Mouse (Mus musculus) neural tube, embryonic 13.5 days (tissue): ENCODE measurements around the gene Tmem252. TPM values are rescaled to one million over a fixed set of nuclear protein-coding genes. Genes with fewer than 3 reads are reported as not detected.

Source experiments
- ATAC-seq: fragments of 200-750 bp; cut with Nextera tagmentation; 2 replicates; pipeline ENCODE4 v1.8.0; 2017; ENCODE audit warnings: low read depth, mild to moderate bottlenecking, moderate TSS enrichment, moderate library complexity
- H3K27ac ChIP-seq: fragments of 300-500 bp; sonication (generic); replicated peaks from 2 replicates; pipeline ENCODE4 v1.5.1; 2015; ENCODE audit warnings: moderate library complexity, mild to moderate bottlenecking, inconsistent platforms
- H3K27me3 ChIP-seq: fragments of 300-500 bp; sonication (generic); 2 replicates; pipeline ENCODE4 v1.6.1; 2015; ENCODE audit warnings: mild to moderate bottlenecking, inconsistent platforms
- H3K36me3 ChIP-seq: fragments of 300-500 bp; sonication (generic); 2 replicates; pipeline ENCODE4 v1.6.1; 2015; ENCODE audit warnings: mild to moderate bottlenecking, inconsistent platforms
- H3K4me1 ChIP-seq: fragments of 300-500 bp; sonication (generic); replicated peaks from 2 replicates; pipeline ENCODE4 v1.6.1; 2015; ENCODE audit warnings: inconsistent platforms
- H3K4me2 ChIP-seq: fragments of 300-500 bp; sonication (generic); 2 replicates; pipeline ENCODE4 v1.6.1; 2015; ENCODE audit warnings: inconsistent platforms, mild to moderate bottlenecking, moderate library complexity
- H3K4me3 ChIP-seq: fragments of 300-500 bp; sonication (generic); 2 replicates; pipeline ENCODE4 v1.5.1; 2015; ENCODE audit warnings: mild to moderate bottlenecking, inconsistent platforms
- H3K9ac ChIP-seq: fragments of 300-500 bp; sonication (generic); 2 replicates; pipeline ENCODE4 v1.6.1; 2015; ENCODE audit warnings: moderate library complexity, mild to moderate bottlenecking, inconsistent platforms
- H3K9me3 ChIP-seq: fragments of 300-500 bp; sonication (generic); 2 replicates; pipeline ENCODE4 v1.6.1; 2016; ENCODE audit warnings: inconsistent platforms
- whole genome bisulfite sequencing: fragments of 180-500 bp; shearing (Covaris S2); methylation state at CpG from one replicate; pipeline ENCODE4 v1.1.7; 2015; 5-methylcytosine and 5-hydroxymethylcytosine counted together
- polyA plus RNA-seq: library from polyadenylated mRNA; unstranded; fragments of >200 nt; fragmentation: Nextera tagmentation; extraction: Ambion mirVana; gene quantifications from 2 replicates; pipeline ENCODE4 v1.2.1, GENCODE M21; 2015

The Tmem252 gene
- 1.5 and 2.2 TPM in 2 replicates for polyA plus RNA-seq

DNA sequence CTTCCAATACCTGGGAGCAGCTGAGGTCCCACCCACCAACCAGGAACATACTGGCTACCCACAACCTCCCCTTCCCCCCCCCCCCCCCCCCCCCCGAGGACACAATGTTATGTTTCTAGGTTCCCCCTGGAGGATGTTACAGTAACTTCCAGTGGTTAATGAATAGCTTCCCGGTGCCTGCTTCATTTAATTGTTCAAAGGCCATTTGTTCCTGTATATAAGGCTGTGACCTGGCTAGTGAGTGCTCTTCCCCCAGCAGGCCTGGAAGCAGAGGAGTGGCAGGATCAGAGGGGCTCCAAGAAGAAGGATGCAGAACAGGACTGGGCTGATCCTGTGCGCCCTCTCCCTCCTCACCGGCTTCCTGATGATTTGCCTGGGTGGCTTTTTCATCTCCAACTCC lies at the start of gene Tmem252:
Gene Tmem252, plus strand, starts transcription at position 247 of the 400 bp plus-strand sequence.
- no peak for ATAC-seq
- H3K9me3 ChIP-seq = no peaks in the 10 kb centered on the region
- H3K27ac ChIP-seq = peak within 1 kb of the TSS; percentile 49
- no peak within 1 kb of the TSS for H3K4me3 ChIP-seq
- no peaks in the 10 kb centered on the region for H3K27me3 ChIP-seq
- no peaks in the 10 kb centered on the region for H3K36me3 ChIP-seq
- no peak within 1 kb of the TSS for H3K9ac ChIP-seq
- H3K4me2 ChIP-seq = 0 out of 2 replicates have a peak within 1 kb of the TSS, but pooled peaks have one; percentile 7
- WGBS = 45% methylated on average over 4 of the region's 4 CpGs
- no peaks in the 10 kb centered on the region for H3K4me1 ChIP-seq

DNA sequence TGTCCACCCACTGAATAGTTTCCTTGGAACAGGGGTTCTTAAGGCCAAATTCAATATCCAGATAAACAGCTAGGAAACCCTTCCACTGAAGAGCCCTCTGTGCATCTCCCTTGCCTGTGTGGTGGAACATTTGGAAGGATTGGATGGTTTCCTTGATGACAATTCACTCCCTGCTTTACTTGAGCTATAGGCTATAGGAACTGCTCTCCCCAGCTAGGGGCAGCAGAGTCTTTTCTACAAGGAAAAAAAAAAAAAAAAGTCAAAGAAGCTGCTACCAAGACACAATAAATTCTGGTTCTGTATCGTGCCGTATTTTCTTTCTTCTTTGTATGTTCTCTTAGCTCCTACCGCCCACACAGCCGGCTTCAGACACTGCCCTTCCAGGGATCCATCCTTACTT lies 45.8 kb upstream of the Tmem252 start:
- no peak overlapping the region for H3K27ac ChIP-seq
- no peaks in the 10 kb centered on the region for H3K27me3 ChIP-seq
- no peak for ATAC-seq
- no peak overlapping the region for H3K4me2 ChIP-seq
- no peaks in the 10 kb centered on the region for H3K9me3 ChIP-seq
- no peak overlapping the region for H3K4me3 ChIP-seq
- WGBS = 64% methylated on average over 4 of the region's 4 CpGs
- H3K36me3 ChIP-seq = no peaks in the 10 kb centered on the region
- H3K4me1 ChIP-seq = no peaks in the 10 kb centered on the region
- no peak overlapping the region for H3K9ac ChIP-seq

DNA sequence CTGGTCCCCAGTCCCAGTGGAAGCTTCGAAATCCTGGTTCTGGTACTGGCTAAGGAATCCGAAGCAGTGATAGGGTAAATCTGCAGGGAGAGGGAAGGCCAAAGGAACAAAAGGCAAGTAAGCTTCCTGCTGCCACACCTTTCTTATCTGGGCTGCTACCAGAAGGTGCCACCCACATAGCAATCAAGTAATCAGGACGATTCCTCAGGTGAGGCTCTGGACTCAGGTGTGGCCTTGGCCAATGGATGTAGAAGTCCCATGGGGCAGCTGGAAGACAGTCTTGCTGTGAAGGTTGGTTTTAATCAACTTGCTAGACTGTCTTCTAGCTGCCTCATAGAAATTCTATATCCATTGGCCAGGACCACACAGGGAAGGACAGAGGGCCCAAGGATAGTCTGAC lies 40.8 kb upstream of the Tmem252 start:
- Histone ChIP-seq H3K27ac (no peak overlapping the region), H3K9ac (no peak overlapping the region), H3K4me3 (no peak overlapping the region), H3K4me1 (no peaks in the 10 kb centered on the region), H3K9me3 (no peaks in the 10 kb centered on the region), H3K4me2 (no peak overlapping the region), H3K36me3 (no peaks in the 10 kb centered on the region), H3K27me3 (0 out of 2 replicates have a peak, but pooled peaks cover 3% of the 10 kb centered on the region)
- ATAC-seq = no peak
- 83% methylated on average over 3 of the region's 3 CpGs for WGBS

DNA sequence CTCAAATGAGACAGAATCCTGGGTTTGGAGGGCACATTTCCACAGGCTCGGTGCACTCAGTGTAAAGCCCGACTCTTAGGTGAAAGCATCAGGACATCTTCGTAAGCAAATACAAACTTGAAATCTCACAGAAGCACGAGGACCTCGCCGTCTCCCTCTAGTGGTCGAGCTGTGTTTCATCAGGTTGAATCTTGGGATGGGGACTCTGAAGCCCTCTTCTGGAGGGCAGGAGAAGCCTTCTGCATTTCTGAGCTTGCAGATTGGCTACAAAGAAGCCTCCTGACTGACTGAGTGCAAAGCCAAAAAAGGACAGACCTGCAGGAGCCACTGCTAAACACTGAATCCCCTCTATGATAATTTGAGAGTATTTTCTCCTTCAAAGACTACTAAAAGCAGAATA lies 39.2 kb upstream of the Tmem252 start:
- no peak overlapping the region for H3K9ac ChIP-seq
- no peaks in the 10 kb centered on the region for H3K4me1 ChIP-seq
- H3K4me2 ChIP-seq = no peak overlapping the region
- no peak for ATAC-seq
- no peak overlapping the region for H3K27ac ChIP-seq
- no peaks in the 10 kb centered on the region for H3K36me3 ChIP-seq
- 8% methylated on average over 7 of the region's 7 CpGs for WGBS
- H3K4me3 ChIP-seq = no peak overlapping the region
- H3K9me3 ChIP-seq = no peaks in the 10 kb centered on the region
- H3K27me3 ChIP-seq = 0 out of 2 replicates have a peak, but pooled peaks cover 3% of the 10 kb centered on the region

DNA sequence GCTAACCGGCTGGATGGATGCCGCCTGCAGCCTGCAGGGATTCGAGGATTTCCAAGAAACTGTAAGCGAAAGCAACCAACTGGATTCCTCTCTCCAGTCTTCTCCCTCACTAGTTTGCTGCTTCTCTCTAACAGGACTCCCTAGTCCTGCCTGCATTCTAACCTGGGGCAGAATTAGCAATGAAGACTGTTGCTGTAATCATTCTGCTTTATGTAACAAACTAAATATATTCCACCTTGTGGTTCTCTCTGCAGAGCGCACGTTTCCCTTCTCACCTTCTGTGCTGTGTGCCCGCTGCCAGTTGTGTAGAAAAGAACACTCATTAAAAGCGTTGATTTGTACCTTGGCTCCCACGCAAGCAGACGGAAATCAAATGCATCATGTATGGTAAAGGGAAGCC lies 37.2 kb upstream of the Tmem252 start:
- no peak for ATAC-seq
- Histone ChIP-seq H3K27me3 (0 out of 2 replicates have a peak, but pooled peaks cover 3% of the 10 kb centered on the region), H3K9me3 (no peaks in the 10 kb centered on the region), H3K9ac (no peak overlapping the region), H3K4me2 (no peak overlapping the region), H3K4me1 (no peaks in the 10 kb centered on the region), H3K36me3 (no peaks in the 10 kb centered on the region), H3K27ac (no peak overlapping the region), H3K4me3 (no peak overlapping the region)
- 87% methylated on average over 10 of the region's 10 CpGs for WGBS

DNA sequence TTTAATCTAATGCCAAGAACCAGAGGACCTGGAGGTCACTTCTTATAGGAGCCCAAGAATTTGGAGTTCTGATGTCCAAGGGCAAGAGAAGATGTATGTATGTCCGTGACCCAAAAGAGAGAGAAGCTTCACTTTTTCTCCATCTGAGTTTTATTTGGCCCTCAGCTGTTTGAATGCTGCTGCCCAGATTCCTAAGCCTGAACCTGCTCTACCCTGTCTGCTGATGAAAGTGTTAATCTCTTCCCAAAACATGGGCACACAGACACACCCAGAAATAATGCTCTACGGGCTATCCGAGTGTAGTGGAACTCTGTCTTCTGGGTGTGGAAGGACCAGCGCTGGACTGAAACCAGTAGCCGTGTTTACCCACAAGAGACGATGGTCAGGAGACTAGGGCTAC lies 35.8 kb upstream of the Tmem252 start:
- no peaks in the 10 kb centered on the region for H3K36me3 ChIP-seq
- no peak overlapping the region for H3K27ac ChIP-seq
- no peaks in the 10 kb centered on the region for H3K9me3 ChIP-seq
- no peak overlapping the region for H3K9ac ChIP-seq
- no peak overlapping the region for H3K4me2 ChIP-seq
- ATAC-seq = no peak
- H3K27me3 ChIP-seq = 0 out of 2 replicates have a peak, but pooled peaks cover 3% of the 10 kb centered on the region
- no peaks in the 10 kb centered on the region for H3K4me1 ChIP-seq
- 93% methylated on average over 6 of the region's 6 CpGs for WGBS
- H3K4me3 ChIP-seq = no peak overlapping the region

DNA sequence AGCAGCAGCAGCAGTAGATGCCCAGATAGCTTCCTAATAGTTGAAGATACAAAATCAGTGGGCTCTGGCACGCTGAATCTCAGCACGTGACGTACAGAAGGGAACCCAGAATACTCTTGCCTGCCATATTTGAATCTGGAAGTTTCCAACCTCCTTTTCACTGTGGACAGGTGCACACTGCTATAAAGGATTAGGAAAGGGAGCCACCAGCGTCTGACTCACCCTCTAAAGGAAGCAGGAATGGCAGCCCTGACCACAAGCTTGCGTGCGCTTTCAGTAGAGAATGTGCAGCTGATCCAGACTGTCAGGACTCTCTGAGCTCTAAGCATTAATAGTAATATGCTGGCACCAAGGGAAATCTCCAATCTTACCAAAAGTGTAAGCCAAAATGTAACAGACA lies 32.8 kb upstream of the Tmem252 start:
- H3K4me1 ChIP-seq = no peaks in the 10 kb centered on the region
- WGBS = 90% methylated on average over 6 of the region's 6 CpGs

DNA sequence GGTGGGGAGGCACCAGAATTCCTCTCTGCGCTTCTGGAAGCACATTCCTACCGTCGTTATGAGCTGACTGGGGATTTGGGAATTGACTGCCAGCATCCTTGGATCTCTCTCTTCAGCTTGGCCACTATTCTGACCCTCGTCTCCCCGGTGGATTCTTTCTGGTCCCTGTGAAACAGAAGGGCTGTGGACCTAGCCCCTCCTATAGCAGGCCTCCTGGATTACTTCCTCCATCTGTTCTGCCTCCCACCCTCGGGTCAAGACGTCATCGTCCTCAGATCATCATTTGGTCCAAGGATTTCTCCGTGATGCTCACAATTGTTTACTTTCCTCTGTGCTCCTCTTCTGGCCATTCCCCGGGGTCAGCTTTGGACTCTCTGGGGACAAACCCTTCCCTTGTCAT lies 28.8 kb upstream of the Tmem252 start:
- Histone ChIP-seq H3K4me2 (no peak overlapping the region), H3K27me3 (no peaks in the 10 kb centered on the region), H3K4me1 (no peaks in the 10 kb centered on the region), H3K4me3 (no peak overlapping the region), H3K9me3 (no peaks in the 10 kb centered on the region), H3K36me3 (no peaks in the 10 kb centered on the region), H3K27ac (no peak overlapping the region), H3K9ac (no peak overlapping the region)
- 73% methylated on average over 10 of the region's 10 CpGs for WGBS
- ATAC-seq = no peak

More for the DNA sequence above, 32.8 kb upstream of the Tmem252 start:
- Histone ChIP-seq H3K27ac (no peak overlapping the region), H3K9ac (no peak overlapping the region), H3K4me3 (no peak overlapping the region), H3K36me3 (no peaks in the 10 kb centered on the region), H3K4me2 (no peak overlapping the region), H3K9me3 (no peaks in the 10 kb centered on the region), H3K27me3 (0 out of 2 replicates have a peak, but pooled peaks cover 3% of the 10 kb centered on the region)
- no peak for ATAC-seq

DNA sequence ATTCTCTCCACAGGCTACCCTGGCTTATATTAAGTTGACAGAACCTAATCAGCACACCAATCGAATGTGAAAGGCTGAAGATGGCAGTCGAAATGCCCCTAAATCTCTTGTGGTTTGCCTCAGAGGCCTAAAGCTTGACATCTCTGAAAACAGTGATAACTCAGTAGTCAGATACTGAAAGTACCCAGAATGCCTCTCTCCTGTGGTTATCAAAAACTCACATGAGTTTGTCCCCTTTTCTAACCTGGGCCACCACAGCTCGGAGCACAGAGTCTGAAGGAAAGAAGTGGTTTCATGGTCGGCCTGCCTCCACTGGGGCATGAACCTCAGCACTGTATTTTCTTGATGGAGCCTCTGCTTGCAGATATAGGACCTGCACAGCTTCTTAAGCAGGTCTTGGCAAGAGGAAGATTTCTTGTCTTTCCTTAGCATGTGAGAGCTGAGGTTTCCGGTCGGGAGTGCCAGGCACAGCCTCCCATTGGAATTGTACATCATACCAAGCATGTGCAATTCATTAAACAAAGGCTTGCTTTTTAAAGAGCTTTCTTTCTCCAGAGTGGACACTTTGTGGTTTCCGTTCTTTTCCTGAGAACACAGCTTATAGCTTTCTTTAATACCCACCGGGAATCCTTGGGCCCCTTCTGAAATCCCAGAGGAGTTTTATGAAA lies 27.5 kb upstream of the Tmem252 start:
- Histone ChIP-seq H3K9me3 (no peaks in the 10 kb centered on the region), H3K4me1 (no peaks in the 10 kb centered on the region), H3K36me3 (no peaks in the 10 kb centered on the region), H3K4me3 (no peak overlapping the region), H3K4me2 (no peak overlapping the region), H3K9ac (no peak overlapping the region), H3K27me3 (no peaks in the 10 kb centered on the region), H3K27ac (no peak overlapping the region)
- no peak for ATAC-seq
- 79% methylated on average over 8 of the region's 8 CpGs for WGBS

DNA sequence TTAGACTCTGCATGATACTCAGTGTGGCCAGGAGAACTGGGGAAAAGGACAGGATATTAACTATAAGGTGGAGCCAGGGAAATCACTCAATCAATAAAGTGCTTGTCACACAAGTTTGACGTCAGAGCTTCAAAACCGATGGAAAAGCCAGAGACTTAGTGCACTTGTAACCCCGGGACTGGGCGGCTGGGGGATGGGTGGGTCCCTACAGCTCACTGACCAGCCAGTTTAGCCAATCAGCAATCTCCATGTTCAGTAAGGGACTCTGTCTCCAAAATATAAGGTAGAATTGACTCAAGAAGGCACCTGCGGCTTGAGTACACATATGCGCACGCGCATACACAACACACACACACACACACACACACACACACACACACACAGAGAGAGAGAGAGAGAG lies 25.8 kb upstream of the Tmem252 start:
- no peaks in the 10 kb centered on the region for H3K36me3 ChIP-seq
- no peaks in the 10 kb centered on the region for H3K4me1 ChIP-seq
- WGBS = 83% methylated on average over 8 of the region's 8 CpGs
- no peaks in the 10 kb centered on the region for H3K27me3 ChIP-seq
- H3K9me3 ChIP-seq = no peaks in the 10 kb centered on the region
- no peak overlapping the region for H3K27ac ChIP-seq
- H3K4me3 ChIP-seq = no peak overlapping the region
- no peak for ATAC-seq
- no peak overlapping the region for H3K4me2 ChIP-seq
- no peak overlapping the region for H3K9ac ChIP-seq

DNA sequence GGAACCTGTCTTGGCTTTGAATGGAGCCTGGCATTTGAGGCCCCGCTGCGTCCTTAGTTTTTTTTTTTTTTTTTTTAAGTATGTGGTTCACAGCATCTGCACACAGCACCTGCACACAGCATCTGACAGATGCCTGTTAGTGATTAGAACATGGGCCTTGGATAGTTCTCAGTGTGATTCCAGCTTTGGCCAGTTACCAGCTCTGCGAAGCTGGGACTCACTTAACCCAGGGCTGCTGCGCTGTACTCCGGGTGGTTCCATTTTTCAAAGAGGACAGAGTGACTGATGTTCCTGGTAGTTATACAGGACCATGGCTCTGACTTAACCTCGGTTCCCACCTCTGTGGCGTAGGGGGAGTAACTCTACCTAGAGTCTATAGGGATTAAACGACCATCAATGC lies 23.4 kb upstream of the Tmem252 start:
- ATAC-seq = no peak
- H3K36me3 ChIP-seq = no peaks in the 10 kb centered on the region
- H3K9me3 ChIP-seq = no peaks in the 10 kb centered on the region
- 70% methylated on average over 8 of the region's 8 CpGs for whole genome bisulfite sequencing
- no peak overlapping the region for H3K4me3 ChIP-seq
- H3K4me1 ChIP-seq = peaks cover 8% of the 10 kb centered on the region; the same call in 1 of the 2 replicates
- H3K27ac ChIP-seq = no peak overlapping the region
- H3K27me3 ChIP-seq = no peaks in the 10 kb centered on the region
- H3K9ac ChIP-seq = no peak overlapping the region
- no peak overlapping the region for H3K4me2 ChIP-seq

DNA sequence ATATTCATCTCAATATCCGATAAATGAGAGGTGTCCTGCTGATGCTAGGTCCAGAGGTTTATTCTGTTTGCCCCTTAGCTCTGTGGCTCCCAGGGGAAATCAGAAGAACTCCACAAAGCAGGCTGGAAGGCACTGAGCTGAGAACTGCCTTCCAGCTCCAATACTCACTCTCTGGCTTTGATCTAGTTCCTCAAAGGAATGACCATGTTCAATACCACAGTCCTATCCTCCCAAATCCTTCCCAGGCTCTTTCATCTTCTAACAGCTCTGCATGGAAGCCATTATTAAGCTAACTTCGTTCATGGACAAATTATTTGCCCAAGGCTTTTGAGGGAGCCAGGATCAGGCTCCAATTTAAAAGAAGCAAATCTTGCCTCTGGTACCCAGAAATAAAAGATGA lies 22.2 kb upstream of the Tmem252 start:
- H3K27ac ChIP-seq = no peak overlapping the region
- H3K36me3 ChIP-seq = no peaks in the 10 kb centered on the region
- no peak for ATAC-seq
- H3K4me1 ChIP-seq = peaks cover 8% of the 10 kb centered on the region; the same call in 1 of the 2 replicates
- no peak overlapping the region for H3K4me3 ChIP-seq
- H3K9me3 ChIP-seq = no peaks in the 10 kb centered on the region
- no peak overlapping the region for H3K4me2 ChIP-seq
- no peak overlapping the region for H3K9ac ChIP-seq
- H3K27me3 ChIP-seq = no peaks in the 10 kb centered on the region
- WGBS = 43% methylated on average over 2 of the region's 2 CpGs
